Mouse (Mus musculus) E14TG2a.4 (cell line): ENCODE data around the gene Kirrel3.

ENCODE experiments used
- CTCF ChIP-seq: conservative IDR thresholded peaks from 2 replicates; pipeline ENCODE4 v1.5.1; 2014; ENCODE audit warnings: low read length
- POU5F1 ChIP-seq: IDR thresholded peaks from 2 replicates; pipeline ENCODE4 v1.6.1; 2014; ENCODE audit warnings: low read length, borderline replicate concordance

DNA sequence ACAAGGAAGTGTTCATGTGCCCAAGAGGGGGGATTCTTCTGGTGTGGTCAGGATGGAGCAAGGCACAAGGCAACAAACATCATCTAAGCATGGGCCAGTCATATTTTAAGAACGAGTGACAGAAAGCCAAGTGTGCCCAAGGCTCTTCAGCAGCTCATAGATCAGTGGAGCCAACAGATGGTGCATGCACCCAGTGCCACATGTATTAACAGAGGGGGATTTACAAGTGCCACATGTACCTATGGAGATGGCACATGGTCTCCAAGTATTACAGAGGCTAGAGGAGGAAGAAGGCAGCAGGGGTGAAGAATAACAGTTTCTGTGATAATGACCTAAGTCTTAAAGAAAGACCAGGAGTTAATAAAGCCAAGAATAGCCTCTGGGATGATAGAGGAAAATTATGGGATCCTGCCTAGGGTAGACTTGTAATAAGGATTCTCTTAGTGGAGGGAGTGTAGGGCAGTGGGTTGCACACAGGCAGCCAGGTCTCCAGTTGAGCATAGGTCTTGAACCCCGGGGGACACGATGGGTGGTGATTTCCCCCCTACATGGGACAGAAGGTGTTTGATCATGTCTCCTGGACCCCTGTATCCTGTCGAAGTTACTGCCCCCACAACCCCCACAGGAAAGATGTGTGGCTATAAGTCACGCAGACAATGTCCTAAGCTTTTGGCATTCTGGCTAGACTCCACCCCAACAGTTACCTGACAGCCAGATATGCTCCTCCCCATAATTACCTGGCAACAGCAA lies 495.0 kb downstream of the Kirrel3 start:
- TF ChIP-seq CTCF (no peak), POU5F1 (no peak)
